Mouse (Mus musculus) heart, postnatal 0 days (tissue): ENCODE measurements around the gene Slc2a4. TPM values are rescaled to one million over a fixed set of nuclear protein-coding genes. Genes with fewer than 3 reads are reported as not detected.

ENCODE experiments used
- ATAC-seq: fragments of 200-750 bp; cut with Nextera tagmentation; 2 replicates; pipeline ENCODE4 v1.8.0; 2017; ENCODE audit warnings: low read depth, moderate number of reproducible peaks, moderate library complexity; ENCODE audit not compliant: insufficient read depth
- DNase-seq: peaks from one replicate; pipeline ENCODE4 v3.0.0-alpha.2; 2016; ENCODE audit warnings: low spot score
- H3K27ac ChIP-seq: fragments of 300-500 bp; sonication (generic); 2 replicates; pipeline ENCODE4 v1.5.1; 2014; ENCODE audit warnings: low read depth, mild to moderate bottlenecking
- H3K27me3 ChIP-seq: fragments of 300-500 bp; sonication (generic); 2 replicates; pipeline ENCODE4 v1.6.1; 2014; ENCODE audit warnings: low read length, mixed read lengths; ENCODE audit not compliant: control insufficient read depth, insufficient read depth
- H3K36me3 ChIP-seq: fragments of 300-500 bp; sonication (generic); replicated peaks from 2 replicates; pipeline ENCODE4 v1.6.1; 2014; ENCODE audit warnings: low read length, mixed read lengths; ENCODE audit not compliant: control insufficient read depth, insufficient read depth
- H3K4me1 ChIP-seq: fragments of 300-500 bp; sonication (generic); 2 replicates; pipeline ENCODE4 v1.6.1; 2014; ENCODE audit warnings: antibody characterized with exemption; ENCODE audit not compliant: control insufficient read depth, insufficient read depth
- H3K4me2 ChIP-seq: fragments of 300-500 bp; sonication (generic); 2 replicates; pipeline ENCODE4 v1.6.1; 2014; ENCODE audit warnings: low read depth, mild to moderate bottlenecking, low read length, moderate library complexity
- H3K4me3 ChIP-seq: fragments of 300-500 bp; sonication (generic); 2 replicates; pipeline ENCODE4 v1.5.1; 2014; ENCODE audit warnings: low read depth, low read length
- H3K9ac ChIP-seq: fragments of 300-500 bp; sonication (generic); replicated peaks from 2 replicates; pipeline ENCODE4 v1.6.1; 2014; ENCODE audit warnings: low read depth, low read length, mixed read lengths
- H3K9me3 ChIP-seq: fragments of 300-500 bp; sonication (generic); replicated peaks from 2 replicates; pipeline ENCODE4 v1.6.1; 2016; ENCODE audit warnings: low read length; ENCODE audit not compliant: control insufficient read depth
- CTCF ChIP-seq: IDR thresholded peaks from 2 replicates; pipeline ENCODE4 v1.5.1; 2016; ENCODE audit warnings: antibody characterized with exemption, control low read depth, low read depth
- EP300 ChIP-seq: IDR thresholded peaks from 2 replicates; pipeline ENCODE4 v1.6.1; 2016; ENCODE audit warnings: antibody characterized with exemption, low read depth
- WGBS: fragments of 180-500 bp; shearing (Covaris S2); extraction: QIAGEN DNeasy Blood & Tissue Kit; methylation state at CpG from one replicate; pipeline ENCODE4 v1.1.7; 2014; 5-methylcytosine and 5-hydroxymethylcytosine counted together
- polyA plus RNA-seq: library from polyadenylated mRNA; unstranded; fragments of >200 nt; fragmentation: Nextera tagmentation; extraction: Ambion mirVana; gene quantifications from 2 replicates; pipeline ENCODE4 v1.2.1, GENCODE M21; 2015
- total RNA-seq: library from RNA; depleted of rRNA; stranded (reverse); fragments of >200 nt; gene quantifications from 2 replicates; pipeline ENCODE4 v1.2.3, GENCODE M21; 2014; ENCODE audit warnings: low replicate concordance

The Slc2a4 gene
- total and polyA plus RNA-seq, 2 experiments from 2014 or later, result 89.2 to 267 TPM

GRCm38 (mm10) chr11:69981141-69981762, 33.3 kb upstream of the Slc2a4 start, which contains the start of gene Ctdnep1:
TSS of gene Ctdnep1 (plus strand) at chr11:69981156.
- H3K4me2 ChIP-seq, result peak within 1 kb of the TSS; percentile 98

GRCm38 (mm10) chr11:69980196-69981140, 32.5 kb upstream of the Slc2a4 start:
- ATAC-seq, result peak; percentile 95
- Histone ChIP-seq H3K27me3 (no peaks in the 10 kb centered on the region), H3K9ac (peak overlapping the region; percentile 100), H3K4me2 (peak overlapping the region; percentile 98), H3K36me3 (peaks cover 36% of the 10 kb centered on the region), H3K27ac (peak overlapping the region; percentile 100), H3K4me3 (peak overlapping the region; percentile 99), H3K9me3 (no peaks in the 10 kb centered on the region), H3K4me1 (peaks cover 25% of the 10 kb centered on the region)
- peak; percentile 100 for DNase-seq
- TF ChIP-seq EP300, result peak; percentile 66
- TF ChIP-seq CTCF, result no peak
- under 1% methylated on average over 44 of the region's 60 CpGs for WGBS

More at GRCm38 (mm10) chr11:69981141-69981762, 33.3 kb upstream of the Slc2a4 start, which contains the start of gene Ctdnep1:
- Histone ChIP-seq H3K36me3 (peaks cover 35% of the 10 kb centered on the region), H3K9ac (peak within 1 kb of the TSS; percentile 100), H3K4me1 (peaks cover 25% of the 10 kb centered on the region), H3K27ac (peak within 1 kb of the TSS; percentile 100), H3K9me3 (no peaks in the 10 kb centered on the region), H3K27me3 (no peaks in the 10 kb centered on the region), H3K4me3 (peak within 1 kb of the TSS; percentile 99)
- ATAC-seq (no peak), DNase-seq (no peak)
- under 1% methylated on average over 38 of the region's 43 CpGs for WGBS
- TF ChIP-seq CTCF (no peak), EP300 (no peak)

- H3K27me3 ChIP-seq, result no peaks in the 10 kb centered on the region
- H3K4me2 ChIP-seq, result peak overlapping the region; percentile 98
- no peaks in the 10 kb centered on the region for H3K9me3 ChIP-seq
- H3K4me3 ChIP-seq, result peak overlapping the region; percentile 99
- WGBS, result 2% methylated on average over 16 of the region's 16 CpGs
- DNase-seq (no peak), ATAC-seq (no peak)
- peak overlapping the region; percentile 100 for H3K27ac ChIP-seq
- H3K36me3 ChIP-seq, result peaks cover 36% of the 10 kb centered on the region
- H3K9ac ChIP-seq, result peak overlapping the region; percentile 100
- peaks cover 25% of the 10 kb centered on the region for H3K4me1 ChIP-seq
- TF ChIP-seq CTCF, result no peak
- no peak; the same call in 1 of the 2 replicates for TF ChIP-seq EP300
These were observed 31.8 kb upstream of the Slc2a4 start for GRCm38 (mm10) chr11:69979827-69980195.

DNA sequence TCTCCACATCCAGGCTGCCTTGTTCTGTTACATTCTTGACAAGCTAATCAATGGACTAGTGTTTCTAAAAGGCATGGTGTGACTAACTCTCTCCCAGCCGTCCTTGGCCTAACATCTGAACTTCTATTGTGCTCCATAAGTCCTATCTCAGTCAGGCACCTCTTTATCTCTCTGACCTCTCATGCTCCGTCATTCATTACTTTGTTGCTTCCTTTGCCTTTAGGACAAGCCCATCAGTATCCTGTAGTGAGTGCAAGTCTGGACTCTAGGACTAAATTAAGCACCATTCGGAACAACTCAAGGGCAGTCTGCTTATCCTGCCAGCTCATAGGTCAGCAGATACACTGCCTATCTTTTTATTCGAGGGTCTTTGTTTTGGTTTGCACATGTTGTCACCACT, 28.3 kb upstream of the Slc2a4 start:
- Histone ChIP-seq H3K9me3 (no peaks in the 10 kb centered on the region), H3K4me2 (no peak overlapping the region), H3K27ac (no peak overlapping the region), H3K36me3 (peaks cover 58% of the 10 kb centered on the region), H3K27me3 (no peaks in the 10 kb centered on the region), H3K4me1 (peaks cover 6% of the 10 kb centered on the region), H3K4me3 (no peak overlapping the region), H3K9ac (no peak overlapping the region)
- TF ChIP-seq CTCF, result no peak
- TF ChIP-seq EP300, result no peak
- DNase-seq (no peak), ATAC-seq (no peak)
- WGBS, result 42% methylated on average over 4 of the region's 4 CpGs

DNA sequence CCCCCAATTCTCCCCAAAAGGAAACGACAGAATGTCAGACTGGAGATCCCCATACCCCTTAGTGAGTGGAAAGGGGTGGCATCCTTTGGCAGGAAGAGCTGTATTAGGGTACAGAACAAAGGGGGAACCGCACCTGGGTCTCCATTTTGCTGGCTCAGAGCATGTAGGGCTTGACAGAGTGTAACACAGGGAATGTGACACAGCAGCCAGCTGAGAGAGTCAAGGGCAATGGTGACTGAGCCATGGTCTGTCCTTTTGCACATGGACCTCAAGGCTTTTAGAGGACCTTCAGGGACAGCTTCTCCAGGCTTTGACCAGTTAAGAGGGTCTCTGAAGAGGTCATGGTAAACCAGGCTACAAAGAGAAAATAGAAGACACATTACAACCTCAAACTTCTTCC, 26.9 kb upstream of the Slc2a4 start:
- H3K27ac ChIP-seq, result no peak overlapping the region
- peaks cover 6% of the 10 kb centered on the region for H3K4me1 ChIP-seq
- no peak overlapping the region for H3K4me3 ChIP-seq
- TF ChIP-seq EP300 (no peak), CTCF (no peak)
- no peaks in the 10 kb centered on the region for H3K9me3 ChIP-seq
- H3K4me2 ChIP-seq, result no peak overlapping the region
- WGBS, result 95% methylated on average over 2 of the region's 2 CpGs
- DNase-seq (no peak), ATAC-seq (no peak)
- peaks cover 68% of the 10 kb centered on the region for H3K36me3 ChIP-seq
- no peaks in the 10 kb centered on the region for H3K27me3 ChIP-seq
- H3K9ac ChIP-seq, result no peak overlapping the region
